Mouse (Mus musculus): ENCODE results near the gene Utp11.

GRCm38 (mm10) chr4:124742839-124743238 is 49.4 kb upstream of the Utp11 start:
- no peak for TF ChIP-seq CTCF (IDR thresholded peaks at IDR 0.05; ENCODE audit: extremely low read depth, insufficient read length, insufficient replicate concordance, low read depth, low read length)
- TF ChIP-seq POLR2A (IDR thresholded peaks at IDR 0.05; ENCODE audit: low read depth, low read length) = no peak
